Mouse (Mus musculus): Measurements from ENCODE around the gene Bmp2k.

The Bmp2k gene

GRCm38 (mm10) chr5:97111207-97111910, 113.9 kb downstream of the Bmp2k start, which contains the start of gene Paqr3:
TSS of gene Paqr3 (minus strand) at chr5:97111596.
- DNase-seq = peak; percentile 99

- no peak for DNase-seq
These were observed 127.5 kb downstream of the Bmp2k start for GRCm38 (mm10) chr5:97124977-97125376.

GRCm38 (mm10) chr5:97125459-97125970, 128.0 kb downstream of the Bmp2k start:
- DNase-seq = no peak

- DNase-seq = no peak
These were observed 128.5 kb downstream of the Bmp2k start for GRCm38 (mm10) chr5:97126005-97126404.

GRCm38 (mm10) chr5:97127284-97127683, 129.8 kb downstream of the Bmp2k start:
- DNase-seq = no peak

- peak; percentile 59 for DNase-seq
These were observed 131.0 kb downstream of the Bmp2k start for GRCm38 (mm10) chr5:97128242-97129226.

- DNase-seq = no peak
These were observed 132.1 kb downstream of the Bmp2k start for GRCm38 (mm10) chr5:97129589-97129988.

- no peak for DNase-seq
These were observed 137.8 kb downstream of the Bmp2k start for GRCm38 (mm10) chr5:97135331-97135730.
